Mouse (Mus musculus): ENCODE data around the gene Cplane1. TPM values are rescaled to one million over a fixed set of nuclear protein-coding genes. Genes with fewer than 3 reads are reported as not detected.

The Cplane1 gene
- 14.3 TPM in 2 replicates for polyA plus RNA-seq (2014; fragmentation: Nextera tagmentation; extraction: Ambion mirVana)

DNA sequence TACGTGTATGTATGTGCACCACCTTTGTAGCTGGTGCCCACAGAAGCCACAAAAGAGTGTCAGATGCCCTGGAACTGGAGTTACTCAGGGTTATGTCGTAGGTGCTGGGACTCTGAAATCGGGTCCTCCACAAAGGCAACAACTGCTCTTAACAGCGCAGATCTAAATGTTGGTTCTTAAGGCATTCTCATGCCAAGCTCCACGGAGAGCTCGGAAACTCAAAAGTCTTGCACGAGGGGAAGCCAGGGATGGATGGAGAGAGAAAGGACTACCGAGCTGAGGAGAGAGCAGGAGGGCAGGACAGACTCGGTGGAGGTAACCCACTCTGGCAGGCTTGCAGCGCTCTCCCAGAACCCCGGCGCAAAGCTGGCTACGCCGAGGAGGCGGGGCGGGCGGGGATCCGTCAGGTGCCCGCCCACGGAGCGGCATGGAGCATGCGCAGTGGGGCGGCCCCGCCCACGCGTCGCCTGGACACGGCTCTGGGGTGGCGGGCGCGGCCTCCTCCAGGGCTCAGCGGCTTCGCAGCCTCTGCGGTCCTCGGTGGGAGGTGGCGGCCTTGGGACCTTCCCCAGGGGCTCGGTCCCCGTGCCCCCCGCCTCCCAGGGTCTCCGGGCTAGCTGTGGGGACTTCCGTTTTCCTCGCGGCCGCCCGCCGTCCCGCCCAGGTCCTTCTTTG is at the start of gene Cplane1:
Cplane1 (plus strand) TSS at position 516 of the 675 bp plus-strand sequence.
- peak; percentile 96 for DNase-seq (ENCODE audit: low spot score)
- WGBS = 1% methylated on average over 47 of the region's 47 CpGs
- no peaks in the 10 kb centered on the region for H3K27me3 ChIP-seq (ENCODE audit: control insufficient read depth, insufficient read depth, low read length)
- H3K4me2 ChIP-seq (ENCODE audit: low read depth, severe bottlenecking) = peak within 1 kb of the TSS; percentile 54
- peak; percentile 98 for ATAC-seq (ENCODE audit: insufficient number of reproducible peaks, low FRiP score, low TSS enrichment, low read depth)
- peak within 1 kb of the TSS; percentile 70 for H3K27ac ChIP-seq (replicated peaks; ENCODE audit: low read depth, low read length)
- H3K4me1 ChIP-seq (ENCODE audit: control insufficient read depth, insufficient read depth, low read length) = no peaks in the 10 kb centered on the region
- no peaks in the 10 kb centered on the region for H3K9me3 ChIP-seq (ENCODE audit: control insufficient read depth, low read length)
- peak within 1 kb of the TSS; percentile 81 for H3K4me3 ChIP-seq (ENCODE audit: low read depth, low read length)
- no peaks in the 10 kb centered on the region for H3K36me3 ChIP-seq (ENCODE audit: control insufficient read depth, insufficient read depth, low read length)
- peak within 1 kb of the TSS; percentile 94 for H3K9ac ChIP-seq (ENCODE audit: low read length)

DNA sequence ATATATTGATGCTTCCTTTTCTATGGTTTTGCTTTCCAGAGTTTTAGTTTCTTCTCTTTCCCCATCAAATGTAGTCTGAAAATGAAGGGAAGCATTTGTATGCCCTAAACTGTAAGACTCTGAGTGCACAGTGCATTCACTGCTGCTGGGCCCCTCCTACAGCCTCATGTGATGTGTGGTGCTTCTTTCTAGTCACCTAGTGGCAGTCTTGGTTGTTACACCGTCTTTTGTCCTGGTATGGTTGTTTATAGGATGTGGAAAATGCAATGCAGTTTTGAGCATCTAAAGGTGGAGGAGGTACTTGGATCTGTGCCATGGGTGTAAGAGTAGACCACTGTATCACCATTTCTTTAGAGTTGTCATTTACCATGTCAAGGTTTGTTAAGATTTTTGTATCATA is 39.6 kb upstream of the Cplane1 start:
- Histone ChIP-seq H3K9me3 (ENCODE audit: control insufficient read depth, low read length) (no peaks in the 10 kb centered on the region), H3K27ac (replicated peaks; ENCODE audit: low read depth, low read length) (no peak overlapping the region), H3K36me3 (ENCODE audit: control insufficient read depth, insufficient read depth, low read length) (peaks cover 19% of the 10 kb centered on the region; the same call in 1 of the 2 replicates), H3K4me1 (ENCODE audit: control insufficient read depth, insufficient read depth, low read length) (no peaks in the 10 kb centered on the region), H3K9ac (ENCODE audit: low read length) (no peak overlapping the region), H3K4me2 (ENCODE audit: low read depth, severe bottlenecking) (no peak overlapping the region), H3K4me3 (ENCODE audit: low read depth, low read length) (no peak overlapping the region), H3K27me3 (ENCODE audit: control insufficient read depth, insufficient read depth, low read length) (no peaks in the 10 kb centered on the region)
- ATAC-seq (ENCODE audit: insufficient number of reproducible peaks, low FRiP score, low TSS enrichment, low read depth) (no peak), DNase-seq (ENCODE audit: low spot score) (no peak)
- 80% methylated on average over 1 of the region's 1 CpGs for WGBS

DNA sequence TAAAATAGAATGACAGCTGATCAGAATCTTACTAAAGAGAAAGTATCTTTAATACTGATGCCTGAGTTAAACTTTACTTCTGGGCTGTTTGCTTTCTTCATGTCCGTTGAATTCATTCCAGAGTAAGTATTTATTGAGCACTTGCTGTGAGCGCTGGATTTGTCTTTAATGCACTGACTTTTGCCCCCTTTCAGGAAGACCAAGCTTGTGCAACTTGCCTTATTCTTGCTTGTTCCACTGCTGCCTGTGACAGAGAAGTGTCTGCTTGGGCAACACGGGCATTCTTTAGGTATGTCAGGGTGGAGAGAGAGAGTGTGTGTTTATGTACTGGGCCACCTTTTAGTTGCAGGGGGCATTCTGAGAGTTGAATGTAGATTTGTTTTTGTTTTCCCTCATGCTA is 37.6 kb upstream of the Cplane1 start:
- WGBS = 98% methylated on average over 3 of the region's 3 CpGs
- peaks cover 26% of the 10 kb centered on the region; the same call in 1 of the 2 replicates for H3K36me3 ChIP-seq (ENCODE audit: control insufficient read depth, insufficient read depth, low read length)

DNA sequence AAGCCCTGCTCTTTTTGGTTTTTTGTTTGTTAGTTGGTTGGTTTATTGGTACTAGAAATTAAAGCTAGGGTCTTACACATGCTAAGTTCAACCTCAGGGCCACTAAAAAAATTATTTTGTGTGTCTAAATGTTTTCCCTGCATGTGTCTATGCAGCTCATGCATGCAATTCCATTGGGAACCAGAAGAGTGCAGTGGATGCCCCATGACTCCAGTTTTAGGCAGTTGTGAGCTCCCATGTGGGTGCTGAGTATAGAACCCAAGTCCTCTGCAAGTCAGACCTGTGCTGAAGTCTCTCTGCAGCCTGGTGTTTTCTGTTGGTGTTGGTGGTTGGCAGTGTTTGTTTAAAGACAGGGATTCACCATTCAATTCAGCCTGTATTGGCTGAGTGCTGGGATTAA is 37.1 kb upstream of the Cplane1 start:
- no peak for ATAC-seq (ENCODE audit: insufficient number of reproducible peaks, low FRiP score, low TSS enrichment, low read depth)
- H3K4me2 ChIP-seq (ENCODE audit: low read depth, severe bottlenecking) = no peak overlapping the region
- H3K27ac ChIP-seq (replicated peaks; ENCODE audit: low read depth, low read length) = no peak overlapping the region
- no peak overlapping the region for H3K9ac ChIP-seq (ENCODE audit: low read length)
- no peaks in the 10 kb centered on the region for H3K4me1 ChIP-seq (ENCODE audit: control insufficient read depth, insufficient read depth, low read length)
- H3K4me3 ChIP-seq (ENCODE audit: low read depth, low read length) = no peak overlapping the region
- H3K27me3 ChIP-seq (ENCODE audit: control insufficient read depth, insufficient read depth, low read length) = no peaks in the 10 kb centered on the region
- no peaks in the 10 kb centered on the region for H3K9me3 ChIP-seq (ENCODE audit: control insufficient read depth, low read length)
- DNase-seq (ENCODE audit: low spot score) = no peak
- H3K36me3 ChIP-seq (ENCODE audit: control insufficient read depth, insufficient read depth, low read length) = peaks cover 26% of the 10 kb centered on the region; the same call in 1 of the 2 replicates

More for the DNA sequence above, 37.6 kb upstream of the Cplane1 start:
- Histone ChIP-seq H3K4me1 (ENCODE audit: control insufficient read depth, insufficient read depth, low read length) (no peaks in the 10 kb centered on the region), H3K4me2 (ENCODE audit: low read depth, severe bottlenecking) (no peak overlapping the region), H3K9me3 (ENCODE audit: control insufficient read depth, low read length) (no peaks in the 10 kb centered on the region), H3K9ac (ENCODE audit: low read length) (no peak overlapping the region), H3K27me3 (ENCODE audit: control insufficient read depth, insufficient read depth, low read length) (no peaks in the 10 kb centered on the region), H3K4me3 (ENCODE audit: low read depth, low read length) (no peak overlapping the region), H3K27ac (replicated peaks; ENCODE audit: low read depth, low read length) (no peak overlapping the region)
- DNase-seq (ENCODE audit: low spot score) (no peak), ATAC-seq (ENCODE audit: insufficient number of reproducible peaks, low FRiP score, low TSS enrichment, low read depth) (no peak)

DNA sequence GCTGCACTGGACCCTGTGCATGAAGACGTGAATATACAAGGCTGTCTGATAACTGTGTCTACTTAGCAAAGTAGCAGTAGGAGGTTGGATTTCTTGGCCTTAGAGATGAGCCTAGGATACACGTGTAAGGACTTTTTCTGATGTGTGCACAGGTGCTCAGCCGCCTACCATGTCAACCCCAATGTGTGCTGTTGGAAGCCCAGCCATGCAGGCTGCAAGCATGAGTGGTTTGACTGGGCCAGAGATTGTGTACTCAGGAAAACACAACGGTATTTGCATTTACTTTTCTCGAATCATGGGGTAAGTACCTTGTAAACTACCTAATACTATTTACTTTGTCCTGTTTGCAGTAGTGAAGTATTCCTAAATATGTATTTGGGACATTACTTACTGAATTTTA is 33.3 kb upstream of the Cplane1 start:
- Histone ChIP-seq H3K9ac (ENCODE audit: low read length) (no peak overlapping the region), H3K4me3 (ENCODE audit: low read depth, low read length) (no peak overlapping the region), H3K27ac (replicated peaks; ENCODE audit: low read depth, low read length) (no peak overlapping the region), H3K36me3 (ENCODE audit: control insufficient read depth, insufficient read depth, low read length) (peaks cover 22% of the 10 kb centered on the region; the same call in 1 of the 2 replicates), H3K4me2 (ENCODE audit: low read depth, severe bottlenecking) (no peak overlapping the region), H3K4me1 (ENCODE audit: control insufficient read depth, insufficient read depth, low read length) (no peaks in the 10 kb centered on the region), H3K9me3 (ENCODE audit: control insufficient read depth, low read length) (no peaks in the 10 kb centered on the region), H3K27me3 (ENCODE audit: control insufficient read depth, insufficient read depth, low read length) (no peaks in the 10 kb centered on the region)
- 94% methylated on average over 5 of the region's 5 CpGs for WGBS
- ATAC-seq (ENCODE audit: insufficient number of reproducible peaks, low FRiP score, low TSS enrichment, low read depth) (no peak), DNase-seq (ENCODE audit: low spot score) (no peak)

DNA sequence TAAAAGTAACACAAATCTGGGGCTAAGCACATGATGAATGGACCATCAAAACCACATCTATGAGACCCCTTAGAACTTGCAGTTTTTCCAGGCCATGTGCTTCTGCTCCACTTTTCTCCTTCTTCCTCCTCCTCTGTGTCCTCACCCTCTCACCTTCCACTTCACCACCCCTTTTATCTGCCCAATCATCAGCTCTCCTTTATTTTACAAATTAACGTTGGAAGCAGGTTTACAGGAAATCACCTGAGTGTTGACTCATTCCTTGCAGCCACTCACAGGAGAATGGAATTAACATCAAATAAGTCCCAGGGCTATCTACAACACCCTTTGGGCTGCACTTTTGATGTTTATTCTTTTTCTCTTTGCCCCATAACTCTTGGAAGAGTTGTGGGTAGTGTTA is 7.1 kb upstream of the Cplane1 start:
- no peaks in the 10 kb centered on the region for H3K4me1 ChIP-seq (ENCODE audit: control insufficient read depth, insufficient read depth, low read length)
- no peak overlapping the region for H3K4me2 ChIP-seq (ENCODE audit: low read depth, severe bottlenecking)
- 90% methylated on average over 1 of the region's 1 CpGs for WGBS
- H3K9me3 ChIP-seq (ENCODE audit: control insufficient read depth, low read length) = no peaks in the 10 kb centered on the region
- no peak overlapping the region for H3K4me3 ChIP-seq (ENCODE audit: low read depth, low read length)
- DNase-seq (ENCODE audit: low spot score) (no peak), ATAC-seq (ENCODE audit: insufficient number of reproducible peaks, low FRiP score, low TSS enrichment, low read depth) (no peak)
- peaks cover 7% of the 10 kb centered on the region for H3K36me3 ChIP-seq (ENCODE audit: control insufficient read depth, insufficient read depth, low read length)
- no peak overlapping the region for H3K9ac ChIP-seq (ENCODE audit: low read length)
- H3K27ac ChIP-seq (replicated peaks; ENCODE audit: low read depth, low read length) = no peak overlapping the region
- no peaks in the 10 kb centered on the region for H3K27me3 ChIP-seq (ENCODE audit: control insufficient read depth, insufficient read depth, low read length)

DNA sequence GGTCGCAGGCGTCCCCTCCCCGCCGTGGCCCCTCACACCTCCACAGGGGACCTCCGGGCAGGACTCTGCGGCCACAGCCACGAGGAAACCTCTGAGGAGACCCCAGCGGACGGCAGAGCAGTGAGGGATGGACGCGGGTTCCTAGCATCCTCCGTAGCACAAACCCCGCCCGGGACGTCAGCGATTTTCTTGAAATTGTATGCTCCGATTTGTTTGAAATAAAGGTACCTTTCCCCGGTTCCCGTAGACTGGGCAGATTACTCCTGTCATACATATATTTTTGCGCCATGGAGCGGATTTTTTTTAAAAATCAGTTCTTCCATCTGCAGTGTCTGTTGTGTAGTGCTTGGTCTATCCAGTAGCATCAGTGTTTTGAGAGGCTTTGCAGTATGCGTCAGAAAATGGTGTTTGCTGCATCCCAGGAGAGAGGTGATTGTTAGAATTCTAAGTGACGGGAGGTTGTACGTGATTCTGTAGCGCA is 400 bp downstream of the Cplane1 start:
- Histone ChIP-seq H3K36me3 (ENCODE audit: control insufficient read depth, insufficient read depth, low read length) (no peaks in the 10 kb centered on the region), H3K4me3 (ENCODE audit: low read depth, low read length) (peak overlapping the region; percentile 81), H3K4me1 (ENCODE audit: control insufficient read depth, insufficient read depth, low read length) (no peaks in the 10 kb centered on the region), H3K9me3 (ENCODE audit: control insufficient read depth, low read length) (no peaks in the 10 kb centered on the region), H3K9ac (ENCODE audit: low read length) (peak overlapping the region; percentile 94), H3K27me3 (ENCODE audit: control insufficient read depth, insufficient read depth, low read length) (no peaks in the 10 kb centered on the region), H3K4me2 (ENCODE audit: low read depth, severe bottlenecking) (peak overlapping the region; percentile 54), H3K27ac (replicated peaks; ENCODE audit: low read depth, low read length) (peak overlapping the region; percentile 70)
- no peak for DNase-seq (ENCODE audit: low spot score)
- under 1% methylated on average over 25 of the region's 25 CpGs for WGBS
- ATAC-seq (ENCODE audit: insufficient number of reproducible peaks, low FRiP score, low TSS enrichment, low read depth) = peak; percentile 87

DNA sequence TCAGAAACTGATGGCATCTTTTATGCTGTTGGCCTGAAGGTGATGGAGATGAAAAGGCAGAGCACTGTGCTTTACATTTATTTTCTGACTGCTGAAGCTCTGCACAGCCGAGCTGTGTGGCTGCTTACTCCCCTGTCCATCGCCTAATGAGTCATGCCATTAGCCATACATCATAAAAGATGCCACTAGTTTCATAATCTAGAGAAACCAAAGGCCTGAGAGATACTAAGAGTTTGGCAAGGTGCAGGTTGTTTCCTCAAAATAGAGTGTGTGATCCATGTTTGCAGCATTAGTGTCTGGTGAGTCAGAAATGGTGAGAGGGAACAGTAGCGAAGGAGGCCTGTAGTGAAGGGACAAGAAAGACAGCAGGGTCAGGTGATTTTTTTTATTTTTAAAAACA is 20.7 kb downstream of the Cplane1 start:
- H3K4me1 ChIP-seq (ENCODE audit: control insufficient read depth, insufficient read depth, low read length) = no peaks in the 10 kb centered on the region
- H3K9ac ChIP-seq (ENCODE audit: low read length) = no peak overlapping the region
- no peak overlapping the region for H3K4me2 ChIP-seq (ENCODE audit: low read depth, severe bottlenecking)
- 91% methylated on average over 3 of the region's 3 CpGs for whole genome bisulfite sequencing
- no peaks in the 10 kb centered on the region for H3K9me3 ChIP-seq (ENCODE audit: control insufficient read depth, low read length)
- H3K27ac ChIP-seq (replicated peaks; ENCODE audit: low read depth, low read length) = no peak overlapping the region
- no peak for DNase-seq (ENCODE audit: low spot score)
- H3K27me3 ChIP-seq (ENCODE audit: control insufficient read depth, insufficient read depth, low read length) = no peaks in the 10 kb centered on the region
- ATAC-seq (ENCODE audit: insufficient number of reproducible peaks, low FRiP score, low TSS enrichment, low read depth) = no peak
- H3K4me3 ChIP-seq (ENCODE audit: low read depth, low read length) = no peak overlapping the region
- H3K36me3 ChIP-seq (ENCODE audit: control insufficient read depth, insufficient read depth, low read length) = no peaks in the 10 kb centered on the region

DNA sequence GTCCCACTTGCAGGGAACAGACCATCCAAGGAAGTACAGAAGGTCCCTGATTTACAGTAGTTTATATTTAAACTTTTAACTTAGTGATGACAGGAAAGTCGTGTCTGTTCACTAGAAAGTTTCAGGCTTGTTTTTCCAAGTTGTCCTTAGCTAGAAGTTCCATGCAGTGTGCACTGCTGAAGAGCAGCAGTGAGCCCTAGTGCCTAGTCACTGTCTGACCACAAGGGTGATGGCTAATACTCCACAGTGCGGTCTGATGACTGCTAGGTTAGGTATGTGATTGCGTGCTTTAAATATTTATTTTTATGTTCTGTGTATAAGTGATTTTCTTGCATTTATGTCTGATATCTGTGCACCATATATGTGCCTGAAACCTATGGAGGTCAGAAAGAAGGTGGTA is 21.5 kb downstream of the Cplane1 start:
- Histone ChIP-seq H3K27me3 (ENCODE audit: control insufficient read depth, insufficient read depth, low read length) (no peaks in the 10 kb centered on the region), H3K9me3 (ENCODE audit: control insufficient read depth, low read length) (no peaks in the 10 kb centered on the region), H3K4me2 (ENCODE audit: low read depth, severe bottlenecking) (no peak overlapping the region), H3K4me1 (ENCODE audit: control insufficient read depth, insufficient read depth, low read length) (no peaks in the 10 kb centered on the region), H3K9ac (ENCODE audit: low read length) (no peak overlapping the region), H3K4me3 (ENCODE audit: low read depth, low read length) (no peak overlapping the region), H3K36me3 (ENCODE audit: control insufficient read depth, insufficient read depth, low read length) (no peaks in the 10 kb centered on the region), H3K27ac (replicated peaks; ENCODE audit: low read depth, low read length) (no peak overlapping the region)
- ATAC-seq (ENCODE audit: insufficient number of reproducible peaks, low FRiP score, low TSS enrichment, low read depth) (no peak), DNase-seq (ENCODE audit: low spot score) (no peak)
- WGBS = 93% methylated on average over 3 of the region's 3 CpGs

All from limb, embryonic 11.5 days (tissue).